Mouse (Mus musculus) thymus, postnatal 36 days (tissue): Measurements from ENCODE around the gene Galnt6.

Source experiments
- DNase-seq, 2 experiments: peaks; one replicate each; pipeline ENCODE4 v3.0.0; 2022; ENCODE audit warnings: mixed read lengths in 2 of 2

The Galnt6 gene

GRCm38 (mm10) chr15:100719217-100719616, 10.0 kb downstream of the Galnt6 start:
- no peak for DNase-seq

GRCm38 (mm10) chr15:100718572-100718971, 10.6 kb downstream of the Galnt6 start:
- DNase-seq, result peak in 1 of 2 experiments; percentile 47

- DNase-seq, result no peak
These were observed 11.2 kb downstream of the Galnt6 start for GRCm38 (mm10) chr15:100717933-100718332.

- no peak for DNase-seq
These were observed 13.7 kb downstream of the Galnt6 start for GRCm38 (mm10) chr15:100715399-100715993.

GRCm38 (mm10) chr15:100714470-100714869, 14.7 kb downstream of the Galnt6 start:
- DNase-seq, result no peak

GRCm38 (mm10) chr15:100710838-100711237, 18.3 kb downstream of the Galnt6 start:
- DNase-seq, result no peak

- DNase-seq, result no peak
These were observed 20.6 kb downstream of the Galnt6 start for GRCm38 (mm10) chr15:100708433-100709078.

GRCm38 (mm10) chr15:100706226-100706625, 22.9 kb downstream of the Galnt6 start:
- peak; percentile 81 to 89 for DNase-seq

- no peak for DNase-seq
These were observed 23.8 kb downstream of the Galnt6 start for GRCm38 (mm10) chr15:100705376-100705775.

- DNase-seq, result peak in 1 of 2 experiments; percentile 52
These were observed 25.3 kb downstream of the Galnt6 start for GRCm38 (mm10) chr15:100703913-100704312.

GRCm38 (mm10) chr15:100701856-100702255, 27.3 kb downstream of the Galnt6 start:
- DNase-seq, result no peak

- no peak for DNase-seq
These were observed 28.1 kb downstream of the Galnt6 start for GRCm38 (mm10) chr15:100701108-100701507.

- no peak for DNase-seq
These were observed 28.8 kb downstream of the Galnt6 start for GRCm38 (mm10) chr15:100700424-100700823.

GRCm38 (mm10) chr15:100699386-100699785, 29.8 kb downstream of the Galnt6 start:
- DNase-seq, result no peak

GRCm38 (mm10) chr15:100698078-100698477, 31.1 kb downstream of the Galnt6 start:
- DNase-seq, result no peak

GRCm38 (mm10) chr15:100694406-100694805, 34.8 kb downstream of the Galnt6 start:
- no peak for DNase-seq

- no peak for DNase-seq
These were observed 37.2 kb downstream of the Galnt6 start for GRCm38 (mm10) chr15:100691990-100692389.

GRCm38 (mm10) chr15:100687430-100687971, 41.7 kb downstream of the Galnt6 start, which contains the start of gene Cela1:
Gene Cela1, minus strand, starts transcription at chr15:100687921.
- DNase-seq, result no peak

GRCm38 (mm10) chr15:100686989-100687388, 42.2 kb downstream of the Galnt6 start:
- peak; percentile 41 to 47 for DNase-seq

- no peak for DNase-seq
These were observed 42.7 kb downstream of the Galnt6 start for GRCm38 (mm10) chr15:100686434-100686833.

- DNase-seq, result no peak
These were observed 43.3 kb downstream of the Galnt6 start for GRCm38 (mm10) chr15:100685849-100686248.

- DNase-seq, result no peak
These were observed 43.9 kb downstream of the Galnt6 start for GRCm38 (mm10) chr15:100685255-100685654.

- DNase-seq, result no peak
These were observed 44.7 kb downstream of the Galnt6 start for GRCm38 (mm10) chr15:100684450-100684849.

- DNase-seq, result peak; percentile 76 to 80
These were observed 46.1 kb downstream of the Galnt6 start for GRCm38 (mm10) chr15:100683041-100683440.
